Mouse (Mus musculus) adrenal gland, postnatal 10 days (tissue): ENCODE data around the gene Cts3. TPM values are rescaled to one million over a fixed set of nuclear protein-coding genes. Genes with fewer than 3 reads are reported as not detected.
"Not testable (repeated sequence)": the region's sequence is repeated elsewhere in the genome, so short reads cannot be mapped to it uniquely, and the experiment has no call there.

Experiments used
- DNase-seq: peaks from one replicate; pipeline ENCODE4 v3.0.0; 2021; ENCODE audit warnings: mixed read lengths
- long read RNA-seq, 2 experiments: library from polyadenylated mRNA; stranded (forward); transcript quantifications; one replicate each; pipeline ENCODE4 v2.0.0; 2021
- total RNA-seq, 2 experiments: library from RNA; stranded (reverse); gene quantifications; 2 replicates each; pipeline ENCODE4 v1.2.3; 2021

The Cts3 gene
- total RNA-seq, result not detected
- long read RNA-seq, experiment 1, result 0 reads
- long read RNA-seq, experiment 2, result 0 reads

DNA sequence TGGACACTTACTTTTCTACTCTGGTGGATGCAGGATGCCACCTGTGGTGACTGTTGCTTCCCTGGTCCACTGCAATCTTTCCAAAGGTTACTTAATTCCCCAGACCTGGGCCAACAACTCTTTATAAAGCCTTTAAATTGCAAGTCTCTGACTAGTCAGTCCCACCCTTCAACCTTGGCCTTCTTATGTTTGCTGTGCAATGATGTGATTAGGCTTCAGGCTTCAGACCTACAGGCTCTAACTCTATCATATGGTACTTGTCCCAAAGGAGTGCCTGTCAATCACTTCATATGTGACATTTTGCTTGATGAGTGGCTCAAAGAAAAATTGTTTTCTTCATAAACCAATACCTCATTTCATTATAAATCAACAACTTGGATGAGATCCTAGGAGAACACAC is at the start of gene Cts3:
Gene Cts3 (minus strand): TSS at position 101 of the 400 bp plus-strand sequence.
- no peak for DNase-seq

DNA sequence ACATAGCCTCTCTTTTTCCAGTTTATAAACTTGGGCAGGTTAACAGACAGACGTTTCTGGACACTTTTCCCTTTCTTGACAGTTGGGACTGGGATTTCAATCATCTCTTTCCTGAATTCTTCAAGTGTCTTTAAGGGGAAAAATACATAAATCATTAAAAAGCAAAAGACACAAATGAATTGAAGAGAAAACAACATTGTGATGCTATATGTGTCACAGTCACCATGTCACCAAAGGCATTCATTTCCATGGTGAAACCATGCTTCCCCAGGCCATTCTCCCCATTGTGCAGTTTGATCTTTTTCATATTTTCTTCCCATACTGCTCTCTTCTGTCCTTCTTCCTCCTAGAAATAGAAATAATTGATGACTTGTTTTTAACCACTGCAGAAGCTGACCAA is 1.9 kb downstream of the Cts3 start, which contains the start of gene Gm49352:
Gene Gm49352 (minus strand): TSS at position 101 of the 400 bp plus-strand sequence.
- DNase-seq, result not testable (repeated sequence)

DNA sequence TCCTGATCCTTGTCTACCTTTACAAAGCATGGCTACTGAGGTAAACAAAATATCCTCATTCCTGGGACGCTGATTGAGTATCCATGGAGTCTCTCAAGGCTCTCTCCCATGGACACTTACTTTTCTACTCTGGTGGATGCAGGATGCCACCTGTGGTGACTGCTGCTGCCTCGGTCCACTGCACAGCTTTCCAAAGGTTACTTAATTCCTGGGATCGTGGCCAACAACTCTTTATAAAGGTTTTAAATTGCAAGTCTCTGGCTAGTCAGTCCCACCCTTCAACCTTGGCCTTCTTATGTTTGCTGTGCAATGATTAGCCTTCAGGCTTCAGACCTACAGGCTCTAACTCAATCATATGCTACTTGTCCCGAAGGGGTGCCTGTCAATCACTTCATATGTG is 28.3 kb downstream of the Cts3 start, which contains the start of gene Ctsm:
Gene Ctsm (minus strand): TSS at position 209 of the 400 bp plus-strand sequence.
- no peak for DNase-seq

Other genes starting within 250 kb of the Cts3 start
- gene Cts7, start 211.9 kb downstream of the Cts3 start, total RNA-seq, result not detected
- not detected for gene Ctsm, start 28.3 kb downstream of the Cts3 start, total RNA-seq
- gene Gm49352, start 2.0 kb downstream of the Cts3 start, total RNA-seq, result not detected